Mouse (Mus musculus): Measurements from ENCODE around the gene Rdh7. TPM values are rescaled to one million over a fixed set of nuclear protein-coding genes. Genes with fewer than 3 reads are reported as not detected.
"Not testable (repeated sequence)": the region's sequence is repeated elsewhere in the genome, so short reads cannot be mapped to it uniquely, and the experiment has no call there.

The Rdh7 gene
- polyA plus RNA-seq, 1 experiment, result not detected

DNA sequence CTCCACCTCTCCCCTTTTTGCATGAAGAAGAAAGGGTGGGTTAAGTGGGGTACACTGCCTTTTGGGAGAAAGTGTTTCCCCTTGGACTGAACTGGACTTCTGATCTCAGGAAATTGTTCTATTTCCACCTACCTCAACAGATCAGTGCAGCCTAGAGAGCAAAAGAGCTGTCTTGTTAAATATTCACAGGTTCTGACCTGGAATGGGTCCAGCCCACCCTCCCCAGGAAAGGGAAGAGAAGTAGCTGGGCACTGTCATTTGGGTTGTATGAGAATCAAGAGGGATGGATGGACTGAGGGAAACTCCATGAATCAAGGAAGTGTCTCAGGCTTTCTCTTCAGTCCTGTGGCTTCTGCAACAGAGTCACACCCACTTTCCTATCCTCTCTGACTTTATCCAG is 23.7 kb downstream of the Rdh7 start:
- no peak for TF ChIP-seq POLR2A (IDR thresholded peaks at IDR 0.05; ENCODE audit: borderline replicate concordance, insufficient read depth, low read length)
- no peak for TF ChIP-seq CTCF (IDR thresholded peaks at IDR 0.05; ENCODE audit: borderline replicate concordance, insufficient read depth, low read depth, low read length)
- Histone ChIP-seq H3K27me3 (ENCODE audit: control insufficient read depth, insufficient read depth, low read length) (no peaks in the 10 kb centered on the region), H3K27ac (ENCODE audit: insufficient read depth, low read length) (no peak overlapping the region), H3K4me3 (replicated peaks; ENCODE audit: insufficient read depth, low read depth, low read length) (no peak overlapping the region), H3K4me1 (ENCODE audit: control insufficient read depth, insufficient read depth, low read length) (no peaks in the 10 kb centered on the region)
- DNase-seq, result no peak

DNA sequence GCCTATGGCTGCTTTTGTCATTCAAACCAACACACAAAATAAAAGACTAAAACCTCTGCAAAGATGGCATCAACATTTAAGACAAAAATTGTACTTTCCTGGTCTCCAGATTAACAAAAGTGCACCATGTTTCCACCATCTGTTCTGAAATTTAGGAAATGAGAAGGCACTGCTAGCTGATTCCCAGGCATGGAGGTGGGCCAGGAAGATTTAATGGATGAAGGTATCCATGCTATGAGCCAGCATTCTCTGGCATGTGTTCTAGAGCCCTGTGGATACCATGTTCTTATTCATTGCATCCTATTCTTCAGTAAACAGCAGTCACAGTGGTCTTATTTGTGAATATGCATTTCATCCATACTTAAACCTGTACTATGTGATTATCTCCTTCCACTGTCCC is 32.2 kb downstream of the Rdh7 start:
- Histone ChIP-seq H3K4me1 (ENCODE audit: control insufficient read depth, insufficient read depth, low read length) (no peaks in the 10 kb centered on the region), H3K27me3 (ENCODE audit: control insufficient read depth, insufficient read depth, low read length) (no peaks in the 10 kb centered on the region), H3K27ac (ENCODE audit: insufficient read depth, low read length) (no peak overlapping the region), H3K4me3 (replicated peaks; ENCODE audit: insufficient read depth, low read depth, low read length) (no peak overlapping the region)
- peak; percentile 39 to 74 for DNase-seq
- no peak for TF ChIP-seq POLR2A (IDR thresholded peaks at IDR 0.05; ENCODE audit: borderline replicate concordance, insufficient read depth, low read length)

DNA sequence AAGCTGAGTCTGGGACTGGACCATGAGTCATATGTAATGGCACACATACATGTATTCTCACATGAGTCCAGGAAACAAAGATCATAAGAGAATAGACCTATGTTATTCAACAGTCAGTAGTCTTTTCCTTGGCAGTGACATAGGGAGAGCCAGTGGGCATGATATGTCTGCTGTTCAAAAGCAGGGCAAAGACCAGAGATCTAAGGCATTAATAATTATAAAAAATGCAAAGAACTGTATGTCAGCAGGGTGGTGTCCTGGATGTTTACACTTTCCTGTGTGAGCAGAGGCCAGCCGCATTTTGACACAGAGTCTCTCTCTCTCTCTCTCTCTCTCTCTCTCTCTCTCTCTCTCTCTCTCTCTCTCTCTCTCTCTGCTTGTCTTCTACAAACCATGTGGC is 39.0 kb downstream of the Rdh7 start, which contains the start of gene Rdh19:
Rdh19 (plus strand) TSS at position 301 of the 400 bp plus-strand sequence.
- WGBS, result 64% methylated on average over 1 of the region's 1 CpGs
- no peak within 1 kb of the TSS for H3K4me3 ChIP-seq (replicated peaks; ENCODE audit: insufficient read depth, low read depth, low read length)
- no peak within 1 kb of the TSS for H3K27ac ChIP-seq (ENCODE audit: insufficient read depth, low read length)
- TF ChIP-seq POLR2A (IDR thresholded peaks at IDR 0.05; ENCODE audit: borderline replicate concordance, insufficient read depth, low read length), result no peak
- no peak for TF ChIP-seq CTCF (IDR thresholded peaks at IDR 0.05; ENCODE audit: borderline replicate concordance, insufficient read depth, low read depth, low read length)
- DNase-seq, result no peak
- H3K27me3 ChIP-seq (ENCODE audit: control insufficient read depth, insufficient read depth, low read length), result no peaks in the 10 kb centered on the region
- H3K4me1 ChIP-seq (ENCODE audit: control insufficient read depth, insufficient read depth, low read length), result no peaks in the 10 kb centered on the region

DNA sequence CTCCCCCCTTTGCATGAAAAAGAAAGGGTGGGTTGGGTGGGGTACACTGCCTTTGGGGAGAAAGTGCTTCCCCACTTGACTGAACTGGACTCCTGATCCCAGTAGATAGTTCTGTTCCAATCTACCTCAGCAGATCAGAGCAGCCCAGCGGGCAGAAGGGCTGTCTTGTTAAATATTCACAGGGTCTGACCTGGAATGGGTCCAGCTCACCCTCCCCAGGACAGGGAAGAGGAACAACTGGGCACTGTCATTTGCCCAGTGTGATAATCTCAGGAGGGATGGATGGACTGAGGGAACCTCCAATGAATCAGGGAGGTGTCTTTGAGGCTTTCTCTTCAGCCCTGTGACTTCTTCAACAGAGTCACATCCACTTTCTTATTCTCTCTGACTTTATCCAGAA is 40.5 kb downstream of the Rdh7 start:
- no peak for TF ChIP-seq CTCF (IDR thresholded peaks at IDR 0.05; ENCODE audit: borderline replicate concordance, insufficient read depth, low read depth, low read length)
- TF ChIP-seq POLR2A (IDR thresholded peaks at IDR 0.05; ENCODE audit: borderline replicate concordance, insufficient read depth, low read length), result no peak
- no peak overlapping the region for H3K27ac ChIP-seq (ENCODE audit: insufficient read depth, low read length)
- no peaks in the 10 kb centered on the region for H3K4me1 ChIP-seq (ENCODE audit: control insufficient read depth, insufficient read depth, low read length)
- no peaks in the 10 kb centered on the region for H3K27me3 ChIP-seq (ENCODE audit: control insufficient read depth, insufficient read depth, low read length)
- DNase-seq, result no peak
- 42% methylated on average over 1 of the region's 1 CpGs for WGBS
- no peak overlapping the region for H3K4me3 ChIP-seq (replicated peaks; ENCODE audit: insufficient read depth, low read depth, low read length)

DNA sequence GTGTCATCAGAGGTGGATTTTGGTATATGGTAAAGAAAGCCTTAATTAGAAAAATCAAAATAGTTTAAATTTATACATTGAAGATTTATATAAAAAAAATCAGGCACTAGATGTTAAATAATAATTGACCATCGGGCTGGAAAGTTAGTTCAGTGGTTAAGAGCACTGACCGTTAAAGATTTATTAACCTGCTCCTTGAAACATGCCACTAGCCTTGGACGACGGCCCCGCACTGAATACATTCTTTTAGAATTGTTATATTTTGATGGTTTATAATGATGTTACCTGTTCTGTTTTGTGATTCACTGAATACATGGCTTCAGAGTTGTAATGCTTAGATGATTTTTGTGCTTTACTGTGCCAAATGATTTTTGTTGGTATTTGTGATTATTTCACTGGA is 42.7 kb downstream of the Rdh7 start:
- H3K27me3 ChIP-seq (ENCODE audit: control insufficient read depth, insufficient read depth, low read length); H3K27ac ChIP-seq (ENCODE audit: insufficient read depth, low read length); H3K4me1 ChIP-seq (ENCODE audit: control insufficient read depth, insufficient read depth, low read length); DNase-seq; H3K4me3 ChIP-seq (replicated peaks; ENCODE audit: insufficient read depth, low read depth, low read length): not testable (repeated sequence)
- 91% methylated on average over 5 of the region's 5 CpGs for WGBS

DNA sequence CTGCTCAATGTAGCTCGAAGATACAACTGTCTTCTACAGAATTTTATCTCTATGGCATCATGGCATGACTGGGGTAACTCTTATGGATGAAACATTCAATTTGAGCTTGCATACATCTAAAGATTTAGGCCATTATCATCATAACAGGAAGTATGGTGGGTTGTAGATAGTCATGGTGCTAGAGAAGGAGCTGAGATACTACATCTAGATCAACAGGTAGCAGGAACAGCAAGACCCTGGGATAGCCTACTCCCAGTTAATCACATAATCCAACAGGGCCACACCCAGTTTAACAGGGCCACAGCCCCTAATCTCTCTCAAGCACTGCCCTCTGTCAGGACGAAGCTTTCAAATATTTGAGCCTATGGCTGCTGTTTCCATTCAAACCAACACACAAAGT is 47.8 kb downstream of the Rdh7 start:
- Histone ChIP-seq H3K27me3 (ENCODE audit: control insufficient read depth, insufficient read depth, low read length) (no peaks in the 10 kb centered on the region), H3K27ac (ENCODE audit: insufficient read depth, low read length) (no peak overlapping the region), H3K4me3 (replicated peaks; ENCODE audit: insufficient read depth, low read depth, low read length) (no peak overlapping the region), H3K4me1 (ENCODE audit: control insufficient read depth, insufficient read depth, low read length) (no peaks in the 10 kb centered on the region)
- TF ChIP-seq POLR2A (IDR thresholded peaks at IDR 0.05; ENCODE audit: borderline replicate concordance, insufficient read depth, low read length), result no peak
- TF ChIP-seq CTCF (IDR thresholded peaks at IDR 0.05; ENCODE audit: borderline replicate concordance, insufficient read depth, low read depth, low read length), result no peak
- WGBS, result 70% methylated on average over 2 of the region's 2 CpGs
- DNase-seq, result no peak

DNA sequence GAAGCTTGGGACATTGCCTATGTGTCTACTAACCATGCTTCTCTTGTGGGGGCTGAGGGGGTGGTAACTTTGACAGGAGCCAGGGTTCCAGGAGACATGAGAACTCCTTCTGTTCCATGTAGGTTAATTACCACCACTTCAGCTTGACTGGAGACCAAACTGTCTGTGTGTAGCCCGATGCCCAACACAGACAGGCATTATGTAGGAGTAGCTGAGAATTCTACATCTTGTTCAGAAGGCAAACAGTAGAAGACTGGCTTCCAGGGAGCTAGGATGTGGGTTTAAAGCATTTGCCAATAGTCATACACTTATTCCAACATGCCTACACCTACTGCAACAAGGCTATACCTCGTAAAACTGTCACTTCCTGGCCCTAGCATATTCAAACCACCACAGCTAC is 50.1 kb downstream of the Rdh7 start:
- WGBS, result 87% methylated on average over 2 of the region's 2 CpGs
- no peak for TF ChIP-seq CTCF (IDR thresholded peaks at IDR 0.05; ENCODE audit: borderline replicate concordance, insufficient read depth, low read depth, low read length)
- H3K4me1 ChIP-seq (ENCODE audit: control insufficient read depth, insufficient read depth, low read length), result no peaks in the 10 kb centered on the region
- DNase-seq, result no peak
- no peak overlapping the region for H3K27ac ChIP-seq (ENCODE audit: insufficient read depth, low read length)
- no peaks in the 10 kb centered on the region for H3K27me3 ChIP-seq (ENCODE audit: control insufficient read depth, insufficient read depth, low read length)
- H3K4me3 ChIP-seq (replicated peaks; ENCODE audit: insufficient read depth, low read depth, low read length), result no peak overlapping the region

DNA sequence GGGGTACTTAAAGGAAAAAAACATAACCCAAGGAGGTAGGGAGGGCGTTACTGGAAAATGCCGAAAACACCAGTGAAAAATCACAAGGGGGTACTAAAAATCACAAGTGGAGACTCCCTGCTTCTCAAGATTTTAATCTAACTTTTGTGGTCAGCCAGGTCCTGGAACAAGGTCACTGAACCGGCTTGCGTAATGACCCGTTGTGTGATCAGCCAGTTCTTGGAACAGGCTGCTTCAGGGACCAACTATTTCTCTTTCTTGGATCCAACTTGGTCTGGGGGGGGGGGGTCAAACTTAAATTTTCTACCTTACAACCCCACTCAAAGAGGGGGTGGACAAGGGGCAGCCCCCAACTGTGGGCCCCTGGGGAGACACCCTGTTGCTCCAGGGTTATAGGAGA is 50.8 kb downstream of the Rdh7 start:
- not testable (repeated sequence) for H3K27ac ChIP-seq (ENCODE audit: insufficient read depth, low read length); H3K27me3 ChIP-seq (ENCODE audit: control insufficient read depth, insufficient read depth, low read length); H3K4me3 ChIP-seq (replicated peaks; ENCODE audit: insufficient read depth, low read depth, low read length); H3K4me1 ChIP-seq (ENCODE audit: control insufficient read depth, insufficient read depth, low read length); DNase-seq
- WGBS, result 94% methylated on average over 5 of the region's 5 CpGs

DNA sequence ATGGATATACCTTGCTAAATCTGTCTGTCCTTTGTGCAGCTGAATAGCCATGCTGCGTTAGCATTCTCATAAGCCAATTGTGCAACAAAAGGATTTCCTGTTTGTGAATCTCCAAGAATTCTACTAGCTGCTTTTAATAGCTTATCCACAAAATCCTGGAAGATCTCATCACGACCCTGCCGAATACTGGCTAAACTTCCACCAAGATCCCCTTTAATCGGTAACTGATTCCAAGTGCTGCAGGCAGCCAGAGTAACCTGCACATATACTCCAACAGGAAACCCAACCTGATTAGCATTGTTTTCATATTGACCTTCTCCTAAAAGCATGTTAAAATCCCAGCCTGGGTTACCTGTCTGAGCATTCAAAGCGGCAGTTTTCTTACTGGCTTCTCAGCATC is 53.3 kb downstream of the Rdh7 start:
- no peak for TF ChIP-seq POLR2A (IDR thresholded peaks at IDR 0.05; ENCODE audit: borderline replicate concordance, insufficient read depth, low read length)
- TF ChIP-seq CTCF (IDR thresholded peaks at IDR 0.05; ENCODE audit: borderline replicate concordance, insufficient read depth, low read depth, low read length), result no peak
- Histone ChIP-seq H3K27me3 (ENCODE audit: control insufficient read depth, insufficient read depth, low read length) (no peaks in the 10 kb centered on the region), H3K4me3 (replicated peaks; ENCODE audit: insufficient read depth, low read depth, low read length) (no peak overlapping the region), H3K27ac (ENCODE audit: insufficient read depth, low read length) (no peak overlapping the region), H3K4me1 (ENCODE audit: control insufficient read depth, insufficient read depth, low read length) (no peaks in the 10 kb centered on the region)
- no peak for DNase-seq
- WGBS, result 88% methylated on average over 5 of the region's 5 CpGs

DNA sequence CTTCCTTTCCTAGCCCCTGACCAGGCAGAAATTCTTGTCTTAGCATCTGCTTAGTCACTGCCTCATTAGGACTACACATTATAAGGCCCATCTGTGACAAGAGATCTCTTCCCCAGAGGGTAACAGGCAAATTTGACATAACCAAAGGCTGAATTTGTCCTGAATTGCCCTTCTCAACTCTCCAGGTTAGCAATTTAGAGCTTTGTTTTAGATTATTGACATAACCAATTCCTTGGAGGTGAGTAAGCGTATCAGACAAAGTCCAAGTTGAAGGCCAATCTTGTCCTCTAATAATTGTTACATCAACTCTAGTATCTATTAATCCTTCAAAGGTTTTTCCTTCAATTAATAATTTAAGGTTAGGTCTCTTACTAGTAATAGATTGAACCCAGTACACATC is 54.4 kb downstream of the Rdh7 start:
- H3K4me3 ChIP-seq (replicated peaks; ENCODE audit: insufficient read depth, low read depth, low read length); DNase-seq; H3K27me3 ChIP-seq (ENCODE audit: control insufficient read depth, insufficient read depth, low read length); H3K4me1 ChIP-seq (ENCODE audit: control insufficient read depth, insufficient read depth, low read length); H3K27ac ChIP-seq (ENCODE audit: insufficient read depth, low read length): not testable (repeated sequence)
- 95% methylated on average over 1 of the region's 1 CpGs for WGBS

All from cerebellum, adult 2 months (tissue).